In the genomic region with DNA sequence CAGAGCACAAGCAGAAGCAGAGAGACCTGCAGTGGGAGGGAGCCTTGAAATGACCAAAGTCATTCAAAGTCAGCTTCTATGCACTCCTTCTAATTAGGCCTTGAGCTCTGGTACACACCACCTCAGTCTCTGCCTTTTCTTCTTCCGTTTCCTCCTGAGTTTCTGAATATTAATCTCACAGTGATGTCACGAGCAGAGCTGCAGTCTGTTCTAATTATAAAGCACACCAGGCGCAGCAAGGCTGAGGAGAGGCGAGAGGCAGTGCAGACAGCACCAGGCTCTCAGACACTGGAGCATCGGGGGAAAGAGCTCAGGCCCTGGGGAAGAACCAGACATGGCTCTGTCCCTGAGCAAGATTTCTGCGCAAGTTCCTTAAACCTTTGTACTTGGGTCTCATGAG, we compare ENCODE assay signal across 10 mouse cellular contexts. TPM values are rescaled to one million over a fixed set of nuclear protein-coding genes. Genes with fewer than 3 reads are reported as not detected.
DNase-seq lines count a peak whose midpoint lies in the region; ATAC-seq and TF ChIP-seq lines count a peak whose summit lies in the region.
"Had no signal": no experiment of that assay in that cellular context is flagged by ENCODE, and none has a peak within 500 bp of the region (broad histone marks: within the 10 kb centered on the region; RNA-seq: fewer than 3 reads in every experiment).

No protein-coding gene starts in this region.

- peak overlapping the region; percentile 62; the same call in 1 of the 2 replicates for H3K27ac ChIP-seq in layer of hippocampus, adult 2 months
- no peak overlapping the region for H3K27ac ChIP-seq in cortical plate, adult 2 months (ENCODE audit: insufficient read depth, low read length)
- H3K27ac ChIP-seq in forebrain, postnatal 0 days (ENCODE audit: low read depth, low read length): peak overlapping the region; percentile 75
- 0 out of 2 replicates have a peak overlapping the region, but pooled peaks have one; percentile 6 for H3K27ac ChIP-seq in midbrain, embryonic 14.5 days (replicated peaks; ENCODE audit: low read depth, low read length)
- no peak overlapping the region for H3K27ac ChIP-seq in liver, postnatal 0 days (ENCODE audit: low read depth)

- H3K4me1 ChIP-seq in cortical plate, adult 2 months (ENCODE audit: control insufficient read depth, insufficient read depth, low read length): peaks cover 3% of the 10 kb centered on the region; the same call in 1 of the 2 replicates
- H3K4me1 ChIP-seq in forebrain, postnatal 0 days (ENCODE audit: insufficient read depth): peaks cover 20% of the 10 kb centered on the region
- peaks cover 8% of the 10 kb centered on the region for H3K4me1 ChIP-seq in midbrain, embryonic 14.5 days (ENCODE audit: control insufficient read depth, insufficient read depth, low read length)
- peaks cover 50% of the 10 kb centered on the region for H3K4me1 ChIP-seq in liver, postnatal 0 days (ENCODE audit: insufficient read depth)

- ATAC-seq in forebrain, postnatal 0 days: peak; percentile 88
- ATAC-seq in midbrain, embryonic 14.5 days (ENCODE audit: low FRiP score, low TSS enrichment): no peak
- ATAC-seq in liver, postnatal 0 days: no peak

- TF ChIP-seq CTCF in layer of hippocampus, adult 2 months (conservative IDR thresholded peaks at IDR 0.05): no peak
- TF ChIP-seq CTCF in cortical plate, adult 2 months (IDR thresholded peaks at IDR 0.05; ENCODE audit: extremely low read depth, insufficient read depth, low read length): no peak
- no peak for TF ChIP-seq CTCF in forebrain, postnatal 0 days (IDR thresholded peaks at IDR 0.05; ENCODE audit: low read depth)
- no peak for TF ChIP-seq CTCF in liver, postnatal 0 days (IDR thresholded peaks at IDR 0.05; ENCODE audit: low read depth)

- H3K27me3 ChIP-seq in forebrain, postnatal 0 days (ENCODE audit: insufficient read depth, low read length): no peaks in the 10 kb centered on the region
- no peaks in the 10 kb centered on the region for H3K27me3 ChIP-seq in midbrain, embryonic 14.5 days (ENCODE audit: control insufficient read depth, insufficient read depth, low read length)
- H3K27me3 ChIP-seq in liver, postnatal 0 days (ENCODE audit: insufficient read depth, low read length): no peaks in the 10 kb centered on the region
- H3K27me3 ChIP-seq: embryonic facial prominence, embryonic 15.5 days had no signal

- H3K9ac ChIP-seq in forebrain, postnatal 0 days: no peak overlapping the region; the same call in 1 of the 2 replicates
- no peak overlapping the region for H3K9ac ChIP-seq in midbrain, embryonic 14.5 days (replicated peaks; ENCODE audit: low read length)
- no peak overlapping the region for H3K9ac ChIP-seq in liver, postnatal 0 days (replicated peaks)
- H3K9ac ChIP-seq: embryonic facial prominence, embryonic 15.5 days had no signal

- no peak overlapping the region for H3K4me3 ChIP-seq in layer of hippocampus, adult 2 months
- no peak overlapping the region for H3K4me3 ChIP-seq in cortical plate, adult 2 months (ENCODE audit: insufficient read depth, low read length)
- H3K4me3 ChIP-seq in forebrain, postnatal 0 days (ENCODE audit: low read depth, low read length): no peak overlapping the region
- H3K4me3 ChIP-seq in midbrain, embryonic 14.5 days (replicated peaks; ENCODE audit: low read depth, low read length): no peak overlapping the region
- no peak overlapping the region for H3K4me3 ChIP-seq in liver, postnatal 0 days (ENCODE audit: low read depth, low read length)
- H3K4me3 ChIP-seq: embryonic facial prominence, embryonic 15.5 days had no signal

- H3K4me2 ChIP-seq in forebrain, postnatal 0 days (ENCODE audit: low read depth): no peak overlapping the region
- H3K4me2 ChIP-seq in midbrain, embryonic 14.5 days (ENCODE audit: low read length): no peak overlapping the region
- no peak overlapping the region for H3K4me2 ChIP-seq in liver, postnatal 0 days (ENCODE audit: low read depth, low read length)
- H3K4me2 ChIP-seq: embryonic facial prominence, embryonic 15.5 days had no signal

- H3K36me3 ChIP-seq in forebrain, postnatal 0 days (ENCODE audit: insufficient read depth): no peaks in the 10 kb centered on the region
- no peaks in the 10 kb centered on the region for H3K36me3 ChIP-seq in midbrain, embryonic 14.5 days (ENCODE audit: control insufficient read depth, insufficient read depth, low read length)
- H3K36me3 ChIP-seq in liver, postnatal 0 days (replicated peaks; ENCODE audit: insufficient read depth, low read length): no peaks in the 10 kb centered on the region
- H3K36me3 ChIP-seq: embryonic facial prominence, embryonic 15.5 days had no signal

- no peaks in the 10 kb centered on the region for H3K9me3 ChIP-seq in forebrain, postnatal 0 days (ENCODE audit: low read length)
- no peaks in the 10 kb centered on the region for H3K9me3 ChIP-seq in midbrain, embryonic 14.5 days (ENCODE audit: control insufficient read depth, low read length)
- no peaks in the 10 kb centered on the region for H3K9me3 ChIP-seq in liver, postnatal 0 days (ENCODE audit: low read length)
- H3K9me3 ChIP-seq: embryonic facial prominence, embryonic 15.5 days had no signal

- no peak for DNase-seq in layer of hippocampus, adult 2 months (ENCODE audit: low spot score in 2 of 2)
- DNase-seq in layer of hippocampus, postnatal 14 days (ENCODE audit: low spot score in 2 of 2): no peak
- DNase-seq in forebrain, postnatal 0 days: peak; percentile 68
- peak; percentile 64 for DNase-seq in midbrain, embryonic 14.5 days
- DNase-seq in yolk sac, embryonic 10.5 days (ENCODE audit: low spot score): no peak
- DNase-seq in liver, postnatal 0 days: no peak
- DNase-seq in right cerebral cortex, postnatal 14 days: no peak
- DNase-seq: left cerebral cortex, postnatal 4 days had no signal

- TF ChIP-seq POLR2A in cortical plate, adult 2 months (IDR thresholded peaks at IDR 0.05; ENCODE audit: extremely low read depth, insufficient read depth, low read length): peak; percentile 76

- TF ChIP-seq EP300 in liver, postnatal 0 days (IDR thresholded peaks at IDR 0.05; ENCODE audit: low read depth): no peak

- 29% methylated on average over 6 of the region's 6 CpGs for WGBS in forebrain, postnatal 0 days
- WGBS in midbrain, embryonic 14.5 days: 34% methylated on average over 6 of the region's 6 CpGs
- WGBS in liver, postnatal 0 days (ENCODE audit: insufficient replicate concordance): 62% methylated on average over 6 of the region's 6 CpGs

RNA-seq across cellular contexts. Expression of a gene that starts 23.8 kb away (rescaled TPM):
- total RNA-seq in layer of hippocampus, adult 2 months (2021): 10 to 100 TPM; 14.1 to 18.8 TPM
- 10 to 100 TPM; 21.5 to 24.9 TPM for total RNA-seq in layer of hippocampus, postnatal 14 days (2021)
- 9.0 and 11.4 TPM in 2 replicates for polyA plus RNA-seq in cortical plate, adult 2 months (2012; rRNA removed)
- total RNA-seq in forebrain, postnatal 0 days (2014; rRNA removed): 26.7 and 32.6 TPM in 2 replicates
- polyA plus RNA-seq in forebrain, postnatal 0 days (2015; fragmentation: Nextera tagmentation; extraction: Ambion mirVana): 8.5 and 8.6 TPM in 2 replicates
- 10.2 and 10.4 TPM in 2 replicates for polyA plus RNA-seq in midbrain, embryonic 14.5 days (2014; fragmentation: Nextera tagmentation; extraction: Ambion mirVana)
- polyA plus RNA-seq in liver, postnatal 0 days (2015; fragmentation: Nextera tagmentation; extraction: Ambion mirVana): 2.5 and 3.2 TPM in 2 replicates

Comparison
In these comparisons a context has a peak if more than half of its experiments do, and no peak if none do; other contexts are left out.
1. DNase-seq: peak in forebrain, postnatal 0 days (single experiment) and midbrain, embryonic 14.5 days (single experiment); none in layer of hippocampus, adult 2 months (0 of 2), layer of hippocampus, postnatal 14 days (0 of 2), yolk sac, embryonic 10.5 days (single experiment), liver, postnatal 0 days (single experiment) and right cerebral cortex, postnatal 14 days (single experiment).
2. H3K27ac ChIP-seq: peak in layer of hippocampus, adult 2 months (single experiment), forebrain, postnatal 0 days (single experiment) and midbrain, embryonic 14.5 days (single experiment); none in cortical plate, adult 2 months (single experiment) and liver, postnatal 0 days (single experiment).